Mouse (Mus musculus): ENCODE results near the gene Tjp2.

GRCm38 (mm10) chr19:24077658-24078057 is 147.2 kb downstream of the Tjp2 start:
- TF ChIP-seq GATA1 (IDR thresholded peaks at IDR 0.05; ENCODE audit: low read length) (no peak), TAL1 (IDR thresholded peaks at IDR 0.05; ENCODE audit: low read length) (no peak)
